Mouse (Mus musculus): ENCODE measurements at regions not wholly inside any gene's neighbourhood (a gene's known extent, or its start where the extent isn't known, plus 50 kb on each side); places are given as distances from the start of the nearest gene placed in this dataset.

GRCm38 (mm10) chr8:67377061-67377460 lies 146.6 kb upstream of the Nat3 start:
- no peak for DNase-seq (ENCODE audit: extremely low spot score in 1 of 2, low spot score in 2 of 2)
- intact Hi-C loops (cut with DNase I): no loop called here
- TF ChIP-seq CTCF (IDR thresholded peaks at IDR 0.05): no peak
- Histone ChIP-seq H3K4me3 (no peak overlapping the region), H3K27ac (no peak overlapping the region)

GRCm38 (mm10) chr8:67405947-67406346 lies 117.7 kb upstream of the Nat3 start:
- peak; percentile 15 to 16 for DNase-seq (ENCODE audit: extremely low spot score in 1 of 2, low spot score in 2 of 2)
- no peak overlapping the region for H3K27ac ChIP-seq
- no peak overlapping the region for H3K4me3 ChIP-seq
- intact Hi-C loops (cut with DNase I): loop anchor here (2.0 to 5.0 kb wide), 3 partner anchors 709 to 955 kb away; partner anchors contain the start of gene Npy1r
- TF ChIP-seq CTCF (IDR thresholded peaks at IDR 0.05): peak; percentile 66

GRCm38 (mm10) chr8:67414826-67415225 lies 108.8 kb upstream of the Nat3 start:
- H3K27ac ChIP-seq: no peak overlapping the region
- no peak overlapping the region for H3K4me3 ChIP-seq
- TF ChIP-seq CTCF (IDR thresholded peaks at IDR 0.05): no peak
- DNase-seq (ENCODE audit: extremely low spot score in 1 of 2, low spot score in 2 of 2): no peak
- intact Hi-C loops (cut with DNase I): no loop called here

- no peak for DNase-seq (ENCODE audit: extremely low spot score in 1 of 2, low spot score in 2 of 2)
- Histone ChIP-seq H3K4me3 (no peak overlapping the region), H3K27ac (no peak overlapping the region)
- intact Hi-C loops (cut with DNase I): no loop called here
- no peak for TF ChIP-seq CTCF (IDR thresholded peaks at IDR 0.05)
Observed at GRCm38 (mm10) chr8:67422521-67422920, 101.1 kb upstream of the Nat3 start.

All from left cerebral cortex, adult 2 months (tissue).